Mouse (Mus musculus) liver, embryonic 14.5 days (tissue): ENCODE results near the gene Cyth1. TPM values are rescaled to one million over a fixed set of nuclear protein-coding genes. Genes with fewer than 3 reads are reported as not detected.
A peak's percentile ranks its signal among the peaks of the same experiment; 100 is the strongest.

Experiments
- ATAC-seq: fragments of 200-750 bp; cut with Nextera tagmentation; 2 replicates; pipeline ENCODE4 v1.8.0; 2017; ENCODE audit warnings: moderate number of reproducible peaks, mild to moderate bottlenecking, moderate library complexity; ENCODE audit not compliant: insufficient read depth
- DNase-seq, 3 experiments: peaks; one replicate each; pipeline ENCODE4 v3.0.0-alpha.2; 2012 to 2013; ENCODE audit warnings: low read depth in 3 of 3, low spot score in 3 of 3
- H3K27ac ChIP-seq: fragments of 300-500 bp; sonication (generic); 2 replicates; pipeline ENCODE4 v1.5.1; 2014; ENCODE audit warnings: moderate library complexity, mild to moderate bottlenecking, control low read depth, inconsistent platforms
- H3K27me3 ChIP-seq: fragments of 300-500 bp; sonication (generic); 2 replicates; pipeline ENCODE4 v1.6.1; 2014; ENCODE audit warnings: mild to moderate bottlenecking, low read length, moderate library complexity; ENCODE audit not compliant: control insufficient read depth, insufficient read depth
- H3K36me3 ChIP-seq: fragments of 300-500 bp; sonication (generic); replicated peaks from 2 replicates; pipeline ENCODE4 v1.6.1; 2014; ENCODE audit warnings: low read depth; ENCODE audit not compliant: control insufficient read depth, insufficient read depth
- H3K4me1 ChIP-seq, 2 experiments: fragments of 200-500 bp in 1 of 2; fragments of 300-500 bp in 1 of 2; sonication (generic) in 1 of 2; replicated peaks; 2 replicates each; pipeline ENCODE4 v1.6.1; 2012 to 2014; ENCODE audit warnings: antibody characterized with exemption in 1 of 2, inconsistent platforms in 1 of 2, low read length in 1 of 2; ENCODE audit not compliant: control insufficient read depth in 2 of 2, insufficient read depth in 2 of 2
- H3K4me2 ChIP-seq: fragments of 300-500 bp; sonication (generic); 2 replicates; pipeline ENCODE4 v1.6.1; 2014; ENCODE audit warnings: low read depth, mild to moderate bottlenecking, control low read depth, moderate library complexity
- H3K4me3 ChIP-seq, 2 experiments: fragments of 200-500 bp in 1 of 2; fragments of 300-500 bp in 1 of 2; sonication (generic) in 1 of 2; 2 replicates each; pipeline ENCODE4 v1.5.1; 2012 to 2014; ENCODE audit warnings: low read depth in 2 of 2, low read length in 2 of 2, mild to moderate bottlenecking in 2 of 2, control low read depth in 1 of 2, inconsistent platforms in 1 of 2, moderate library complexity in 1 of 2; ENCODE audit not compliant: insufficient read depth in 1 of 2
- H3K9ac ChIP-seq: fragments of 300-500 bp; sonication (generic); replicated peaks from 2 replicates; pipeline ENCODE4 v1.6.1; 2014; ENCODE audit warnings: mild to moderate bottlenecking, control low read depth, moderate library complexity
- H3K9me3 ChIP-seq: fragments of 300-500 bp; sonication (generic); 2 replicates; pipeline ENCODE4 v1.6.1; 2016; ENCODE audit warnings: low read length, mixed read lengths; ENCODE audit not compliant: control insufficient read depth
- CTCF ChIP-seq: IDR thresholded peaks from 2 replicates; pipeline ENCODE4 v1.5.1; 2016; ENCODE audit warnings: antibody characterized with exemption, low read depth, control low read depth
- EP300 ChIP-seq: IDR thresholded peaks from 2 replicates; pipeline ENCODE4 v1.6.1; 2016; ENCODE audit warnings: antibody characterized with exemption, low read depth
- WGBS: fragments of 180-500 bp; shearing (Covaris S2); extraction: QIAGEN DNeasy Blood & Tissue Kit; methylation state at CpG from one replicate; pipeline ENCODE4 v1.1.7; 2014; ENCODE audit not compliant: insufficient replicate concordance; 5-methylcytosine and 5-hydroxymethylcytosine counted together
- polyA plus RNA-seq, 2 experiments: library from polyadenylated mRNA; depleted of rRNA in 1 of 2; stranded (reverse) in 1 of 2; unstranded in 1 of 2; fragments of >200 nt; fragmentation: Nextera tagmentation in 1 of 2; extraction: Ambion mirVana in 1 of 2; gene quantifications; 2 replicates each; pipeline versions ENCODE4 v1.2.1 to v1.2.3; 2012 to 2014

The Cyth1 gene
- polyA plus RNA-seq, 2 experiments, result 1.9 to 2.7 TPM

GRCm38 (mm10) chr11:118135271-118135670 lies 113.1 kb downstream of the Cyth1 start:
- whole genome bisulfite sequencing, result 35% methylated on average over 6 of the region's 6 CpGs
- H3K36me3 ChIP-seq, result no peaks in the 10 kb centered on the region
- no peak for ATAC-seq
- no peak overlapping the region for H3K9ac ChIP-seq
- no peaks in the 10 kb centered on the region for H3K4me1 ChIP-seq
- H3K27ac ChIP-seq, result no peak overlapping the region
- H3K4me2 ChIP-seq, result no peak overlapping the region
- TF ChIP-seq EP300 (no peak), CTCF (no peak)
- no peak for DNase-seq
- H3K27me3 ChIP-seq, result no peaks in the 10 kb centered on the region
- H3K9me3 ChIP-seq, result no peaks in the 10 kb centered on the region
- no peak overlapping the region for H3K4me3 ChIP-seq

- no peak overlapping the region for H3K9ac ChIP-seq
- DNase-seq, result peak in 1 of 3 experiments; percentile 17
- H3K36me3 ChIP-seq, result no peaks in the 10 kb centered on the region
- WGBS, result 36% methylated on average over 4 of the region's 4 CpGs
- no peak overlapping the region for H3K27ac ChIP-seq
- no peaks in the 10 kb centered on the region; a peak in 1 of 4 replicates for H3K4me1 ChIP-seq
- no peak overlapping the region for H3K4me2 ChIP-seq
- TF ChIP-seq EP300, result no peak
- TF ChIP-seq CTCF, result no peak
- no peaks in the 10 kb centered on the region for H3K27me3 ChIP-seq
- no peak for ATAC-seq
- no peak overlapping the region for H3K4me3 ChIP-seq
- no peaks in the 10 kb centered on the region for H3K9me3 ChIP-seq
Observed at GRCm38 (mm10) chr11:118133752-118134169, 114.6 kb downstream of the Cyth1 start.

- 58% methylated on average over 9 of the region's 9 CpGs for WGBS
- Histone ChIP-seq H3K27ac (no peak overlapping the region), H3K4me2 (no peak overlapping the region), H3K4me3 (no peak overlapping the region), H3K4me1 (no peaks in the 10 kb centered on the region; a peak in 1 of 4 replicates), H3K36me3 (no peaks in the 10 kb centered on the region), H3K27me3 (no peaks in the 10 kb centered on the region), H3K9ac (no peak overlapping the region), H3K9me3 (no peaks in the 10 kb centered on the region)
- ATAC-seq, result no peak
- TF ChIP-seq CTCF (no peak), EP300 (no peak)
- DNase-seq, result no peak
Observed at GRCm38 (mm10) chr11:118133133-118133751, 115.2 kb downstream of the Cyth1 start.

GRCm38 (mm10) chr11:118132136-118132535 lies 116.3 kb downstream of the Cyth1 start:
- WGBS, result 61% methylated on average over 8 of the region's 8 CpGs
- Histone ChIP-seq H3K27me3 (no peaks in the 10 kb centered on the region), H3K4me1 (no peaks in the 10 kb centered on the region; a peak in 1 of 4 replicates), H3K4me2 (no peak overlapping the region), H3K9me3 (no peaks in the 10 kb centered on the region), H3K27ac (no peak overlapping the region), H3K9ac (no peak overlapping the region), H3K36me3 (no peaks in the 10 kb centered on the region), H3K4me3 (no peak overlapping the region)
- TF ChIP-seq EP300 (no peak), CTCF (no peak; the same call in 1 of the 2 replicates)
- DNase-seq (no peak), ATAC-seq (no peak)

- Histone ChIP-seq H3K4me3 (no peak within 1 kb of the TSS), H3K27me3 (no peaks in the 10 kb centered on the region), H3K4me1 (no peaks in the 10 kb centered on the region; a peak in 1 of 4 replicates), H3K27ac (no peak within 1 kb of the TSS), H3K36me3 (no peaks in the 10 kb centered on the region), H3K9me3 (no peaks in the 10 kb centered on the region), H3K4me2 (no peak within 1 kb of the TSS), H3K9ac (no peak within 1 kb of the TSS)
- TF ChIP-seq EP300 (no peak), CTCF (no peak)
- WGBS, result 59% methylated on average over 7 of the region's 7 CpGs
- no peak for ATAC-seq
- DNase-seq, result no peak
Observed at GRCm38 (mm10) chr11:118130534-118130933, 117.9 kb downstream of the Cyth1 start, which contains the start of gene Dnah17. Gene Dnah17, minus strand, starts transcription at chr11:118130634.
